Mouse (Mus musculus) midbrain, embryonic 10.5 days (tissue): Measurements from ENCODE around the gene Mettl7a1. TPM values are rescaled to one million over a fixed set of nuclear protein-coding genes. Genes with fewer than 3 reads are reported as not detected.
"Not testable (repeated sequence)": the region's sequence is repeated elsewhere in the genome, so short reads cannot be mapped to it uniquely, and the experiment has no call there.

Experiments used
- DNase-seq: peaks from one replicate; pipeline ENCODE4 v3.0.0-alpha.2; 2017; ENCODE audit warnings: low spot score
- H3K27ac ChIP-seq: fragments of 300-500 bp; sonication (generic); replicated peaks from 2 replicates; pipeline ENCODE4 v1.5.1; 2016; ENCODE audit warnings: mild to moderate bottlenecking
- H3K27me3 ChIP-seq: fragments of 300-500 bp; sonication (generic); 2 replicates; pipeline ENCODE4 v1.6.1; 2016; ENCODE audit warnings: low read depth, mild to moderate bottlenecking; ENCODE audit not compliant: poor library complexity, severe bottlenecking
- H3K36me3 ChIP-seq: fragments of 300-500 bp; sonication (generic); 2 replicates; pipeline ENCODE4 v1.6.1; 2016; ENCODE audit warnings: mild to moderate bottlenecking, moderate library complexity
- H3K4me1 ChIP-seq: fragments of 300-500 bp; sonication (generic); 2 replicates; pipeline ENCODE4 v1.6.1; 2016
- H3K4me3 ChIP-seq: fragments of 300-500 bp; sonication (generic); 2 replicates; pipeline ENCODE4 v1.5.1; 2016; ENCODE audit warnings: mild to moderate bottlenecking, moderate library complexity
- H3K9me3 ChIP-seq: fragments of 300-500 bp; sonication (generic); replicated peaks from 2 replicates; pipeline ENCODE4 v1.6.1; 2016; ENCODE audit warnings: mild to moderate bottlenecking
- WGBS: fragments of 180-500 bp; shearing (Covaris S2); methylation state at CpG from one replicate; pipeline ENCODE4 v1.1.7; 2016; 5-methylcytosine and 5-hydroxymethylcytosine counted together
- polyA plus RNA-seq: library from polyadenylated mRNA; unstranded; fragments of >200 nt; fragmentation: Nextera tagmentation; extraction: Ambion mirVana; gene quantifications from 2 replicates; pipeline ENCODE4 v1.2.1, GENCODE M21; 2016

Gene Mettl7a1
- polyA plus RNA-seq, 1 experiment from 2014 or later, result 5.8 TPM

DNA sequence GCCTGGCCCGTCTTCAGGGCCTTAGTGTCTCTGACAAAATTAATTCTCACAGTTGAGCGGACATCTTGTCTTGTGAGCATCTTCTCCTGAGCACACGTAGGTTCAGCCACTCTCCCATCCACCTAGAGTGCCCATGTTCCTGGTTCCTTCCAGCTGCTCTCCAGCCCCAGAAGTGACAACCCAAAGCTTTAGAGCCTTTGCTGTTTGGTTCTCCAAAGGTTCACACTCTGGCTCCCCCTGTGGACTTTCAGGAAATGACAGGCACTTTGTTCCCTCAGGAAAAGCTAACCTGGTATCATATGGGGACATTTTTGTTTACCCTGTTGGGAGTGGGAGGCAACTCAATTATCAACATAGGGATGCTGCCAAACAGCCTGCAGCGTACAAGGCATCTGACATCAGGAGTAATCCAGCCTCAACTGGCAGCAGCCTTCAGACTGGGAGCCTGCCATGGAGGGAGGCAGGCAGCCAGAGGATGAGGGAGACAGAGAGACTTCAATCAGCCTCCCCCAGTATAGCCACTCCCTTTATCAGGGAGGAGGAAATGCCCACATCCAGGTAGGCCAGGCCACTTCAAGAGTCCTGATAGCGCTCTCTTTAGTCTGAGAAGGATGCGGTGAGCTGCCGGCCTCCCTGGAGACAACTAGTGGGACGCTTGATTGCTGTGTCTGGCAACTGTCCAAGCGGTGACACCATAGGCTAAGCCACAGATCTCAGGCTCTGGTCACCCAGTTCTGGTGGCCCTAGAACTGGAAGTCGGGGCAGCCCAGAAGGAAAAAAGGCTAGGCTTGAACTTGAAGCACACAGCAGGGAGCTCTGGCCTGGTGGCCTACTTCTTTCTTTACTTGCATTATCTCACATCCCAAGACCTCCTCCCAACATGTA, 28.4 kb downstream of the Mettl7a1 start:
- H3K9me3 ChIP-seq, H3K27ac ChIP-seq, H3K4me3 ChIP-seq, DNase-seq, H3K4me1 ChIP-seq, H3K27me3 ChIP-seq, H3K36me3 ChIP-seq: not testable (repeated sequence)
- WGBS, result 54% methylated on average over 2 of the region's 10 CpGs

DNA sequence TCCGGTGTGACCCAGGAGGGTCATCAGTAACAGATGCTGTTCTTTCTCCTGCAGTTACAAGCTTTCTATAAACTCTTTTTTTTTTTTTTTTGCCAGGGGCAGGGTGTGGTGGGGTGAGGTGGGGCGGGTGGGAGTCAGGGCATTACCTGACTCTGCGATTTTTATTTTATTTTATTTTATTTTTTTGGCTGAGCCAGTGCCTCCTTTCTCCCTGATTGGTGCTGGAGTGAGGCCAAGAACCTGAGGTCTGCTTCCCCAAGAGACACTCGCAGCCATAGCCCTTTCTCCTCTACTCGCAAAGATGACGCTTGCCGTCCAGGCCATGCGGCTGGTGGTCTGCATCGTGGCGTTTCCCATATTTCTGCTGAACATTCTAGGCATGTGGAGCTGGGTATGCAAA, 30.7 kb downstream of the Mettl7a1 start, which contains the start of gene Mettl7a3:
Gene Mettl7a3, plus strand, starts transcription at position 301 of the 400 bp plus-strand sequence.
- no peaks in the 10 kb centered on the region for H3K4me1 ChIP-seq
- H3K36me3 ChIP-seq, result no peaks in the 10 kb centered on the region
- WGBS, result 91% methylated on average over 10 of the region's 10 CpGs
- no peak within 1 kb of the TSS for H3K4me3 ChIP-seq
- H3K27me3 ChIP-seq, result no peaks in the 10 kb centered on the region
- H3K9me3 ChIP-seq, result no peaks in the 10 kb centered on the region
- no peak within 1 kb of the TSS for H3K27ac ChIP-seq
- DNase-seq, result no peak

DNA sequence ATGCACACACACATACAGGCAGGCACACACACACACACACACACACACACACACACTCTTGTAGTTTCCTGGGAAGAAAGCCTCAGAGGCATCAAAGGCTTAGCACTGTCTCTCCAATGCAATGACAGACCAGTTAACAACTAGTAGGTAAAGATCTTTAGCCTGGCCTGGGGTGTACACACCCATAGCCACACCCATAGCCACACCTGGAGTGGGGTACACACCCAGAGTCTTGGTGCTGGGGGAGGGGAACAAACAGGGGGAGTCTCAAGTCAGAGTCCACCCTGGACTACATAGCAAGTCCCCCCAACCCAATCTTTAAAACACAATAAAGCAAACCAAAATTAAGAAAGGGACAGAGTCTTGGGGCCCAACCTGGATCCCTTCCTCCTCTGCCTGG, 33.4 kb downstream of the Mettl7a1 start:
- not testable (repeated sequence) for DNase-seq, H3K4me3 ChIP-seq, H3K27me3 ChIP-seq, H3K36me3 ChIP-seq, H3K4me1 ChIP-seq, H3K9me3 ChIP-seq, H3K27ac ChIP-seq

DNA sequence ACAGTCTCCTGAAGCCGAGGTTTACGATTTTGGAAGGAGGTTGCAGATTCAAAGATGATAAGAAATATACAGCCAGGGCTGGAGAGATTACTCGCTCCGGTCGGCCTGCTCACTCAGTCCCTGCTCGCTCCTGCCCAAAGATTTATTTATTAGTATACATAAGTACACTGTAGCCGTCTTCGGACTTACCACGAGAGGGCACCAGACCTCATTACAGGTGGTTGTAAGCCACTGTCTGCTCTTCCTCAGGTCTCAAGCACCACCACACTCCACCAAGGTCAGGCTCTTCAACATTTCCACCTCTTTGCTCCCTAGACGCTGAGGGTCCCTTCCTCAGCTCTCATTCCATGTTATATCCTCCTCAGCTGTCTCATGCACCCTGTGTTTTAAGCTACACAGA, 33.9 kb downstream of the Mettl7a1 start:
- not testable (repeated sequence) for H3K9me3 ChIP-seq, H3K36me3 ChIP-seq, H3K27ac ChIP-seq, H3K4me3 ChIP-seq, H3K27me3 ChIP-seq, H3K4me1 ChIP-seq
- 44% methylated on average over 10 of the region's 10 CpGs for WGBS
- DNase-seq, result peak; percentile 23

DNA sequence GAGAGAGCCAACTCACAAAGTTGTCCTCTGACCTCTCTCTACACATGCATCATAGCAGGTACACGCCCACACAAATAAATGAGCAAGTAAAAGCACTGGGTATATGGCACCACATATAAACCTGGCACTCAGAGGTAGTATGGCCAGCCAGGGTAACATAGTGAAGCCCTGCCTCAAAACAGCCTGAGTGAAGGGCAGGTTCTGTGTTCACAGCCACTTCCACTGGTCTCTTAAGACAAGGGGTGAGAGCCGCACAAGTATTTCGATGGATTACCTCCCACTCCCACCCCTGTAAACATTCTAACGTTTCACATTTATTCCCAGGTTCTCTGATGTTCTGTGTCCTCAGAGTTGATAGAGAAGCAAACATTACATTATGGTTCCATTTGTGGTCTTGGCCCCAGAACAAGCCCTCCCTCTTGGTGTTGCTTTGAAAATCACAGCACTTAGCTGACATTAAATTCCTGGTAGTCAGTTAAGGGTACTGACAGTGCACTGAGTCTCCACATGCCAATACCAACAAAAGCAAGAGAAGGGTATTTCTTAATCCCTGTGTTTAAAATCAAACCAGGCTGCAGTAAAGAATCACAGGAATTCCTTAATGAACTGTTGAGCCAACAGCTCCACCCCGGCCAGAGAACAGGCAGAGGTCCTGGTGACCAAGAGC, 37.5 kb downstream of the Mettl7a1 start:
- H3K27ac ChIP-seq, H3K27me3 ChIP-seq, H3K4me3 ChIP-seq, H3K4me1 ChIP-seq, H3K36me3 ChIP-seq, DNase-seq, H3K9me3 ChIP-seq: not testable (repeated sequence)
- 79% methylated on average over 5 of the region's 5 CpGs for WGBS

DNA sequence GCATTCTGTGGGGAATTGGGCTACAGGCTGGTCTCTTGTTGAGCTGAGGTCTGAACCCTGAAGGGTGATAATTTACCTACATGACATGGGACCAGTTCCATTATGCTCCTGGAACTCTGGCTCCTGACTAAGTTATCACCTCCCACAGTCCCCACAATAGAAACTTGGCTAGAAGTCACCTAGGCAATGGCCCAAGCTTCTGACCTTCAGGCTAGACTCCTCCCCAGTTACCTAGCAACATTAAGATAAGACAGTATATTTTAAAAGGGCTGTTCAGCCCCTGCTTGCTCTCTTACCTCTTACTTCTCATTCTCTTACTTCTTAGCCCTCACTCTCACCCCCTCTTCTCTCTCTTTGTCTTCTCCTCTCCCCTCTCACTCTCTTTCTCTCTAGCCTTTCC, 41.5 kb downstream of the Mettl7a1 start:
- DNase-seq, result no peak
- Histone ChIP-seq H3K36me3 (no peaks in the 10 kb centered on the region), H3K9me3 (peaks cover 10% of the 10 kb centered on the region), H3K27me3 (no peaks in the 10 kb centered on the region), H3K4me1 (peaks cover 16% of the 10 kb centered on the region), H3K4me3 (no peak overlapping the region), H3K27ac (no peak overlapping the region)

DNA sequence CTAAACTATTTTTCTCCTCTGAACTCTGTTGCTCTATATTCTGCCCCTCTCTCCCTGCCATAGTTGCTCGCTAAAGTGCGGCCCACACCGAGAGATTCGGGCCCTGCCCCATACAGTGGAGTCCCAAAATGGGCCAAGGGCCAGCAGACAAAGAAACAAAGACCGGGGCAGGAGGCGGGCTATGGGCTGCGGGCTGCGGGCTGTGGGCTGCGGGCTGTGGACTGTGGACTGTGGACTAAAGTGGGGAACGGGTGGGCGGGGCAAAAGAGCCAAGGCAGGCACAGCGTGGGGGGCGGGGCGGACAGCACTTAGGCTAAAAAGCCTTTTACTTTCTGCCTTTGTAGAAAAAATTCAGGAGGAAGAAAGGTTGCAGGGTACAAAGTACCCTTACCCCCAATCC, 42.8 kb downstream of the Mettl7a1 start:
- WGBS, result 75% methylated on average over 14 of the region's 14 CpGs
- no peak for DNase-seq
- H3K27me3 ChIP-seq, result no peaks in the 10 kb centered on the region
- no peak overlapping the region for H3K4me3 ChIP-seq
- H3K4me1 ChIP-seq, result peaks cover 16% of the 10 kb centered on the region
- H3K27ac ChIP-seq, result peak overlapping the region; percentile 55; the same call in 1 of the 2 replicates
- H3K9me3 ChIP-seq, result peaks cover 10% of the 10 kb centered on the region
- no peaks in the 10 kb centered on the region for H3K36me3 ChIP-seq

DNA sequence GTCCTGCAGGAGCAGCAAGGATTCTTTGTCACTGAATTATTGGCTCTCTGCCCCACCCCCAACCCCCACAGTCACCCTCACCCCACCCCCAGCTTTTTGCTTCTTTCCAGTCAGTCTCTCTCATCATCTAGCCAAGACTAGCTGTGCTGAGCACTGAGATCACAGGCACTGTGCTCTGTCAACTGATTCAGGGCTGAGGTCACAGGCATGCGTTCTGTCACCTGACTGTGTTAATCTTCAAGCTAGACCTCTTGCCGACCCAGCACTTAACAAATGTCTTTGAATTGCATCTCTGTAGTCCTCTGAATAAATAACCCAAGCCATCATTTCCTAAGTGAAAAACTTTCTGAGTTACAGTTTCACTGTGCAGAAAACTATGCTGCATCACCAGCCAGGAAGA, 45.6 kb downstream of the Mettl7a1 start:
- no peaks in the 10 kb centered on the region for H3K36me3 ChIP-seq
- 69% methylated on average over 2 of the region's 2 CpGs for WGBS
- DNase-seq, result no peak

DNA sequence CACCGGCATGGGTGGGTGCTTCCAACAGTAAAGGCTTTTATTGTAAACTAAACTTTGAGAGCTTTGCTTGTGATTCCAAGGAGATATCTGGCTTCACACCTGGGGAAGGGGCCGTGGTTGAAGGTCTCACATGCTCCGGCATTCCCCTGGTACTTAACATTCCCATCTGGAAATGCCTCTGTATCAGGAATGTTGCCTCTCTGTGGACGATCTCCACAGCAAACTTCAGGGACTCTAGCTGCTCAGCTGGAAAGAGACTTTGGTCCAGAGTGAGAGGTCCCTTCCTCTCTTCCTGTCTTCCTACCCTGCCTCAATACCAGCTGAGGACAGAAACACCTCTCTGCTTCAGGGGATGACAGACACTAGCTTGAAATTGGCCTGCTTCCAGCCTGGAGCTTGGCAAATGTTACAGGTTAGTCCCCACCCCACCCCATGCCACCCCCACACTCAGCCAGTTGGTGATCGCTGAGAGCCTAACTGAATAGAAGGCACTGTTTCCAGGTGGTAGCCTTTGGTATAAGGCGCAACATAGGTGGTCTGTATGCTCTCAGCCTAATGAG, 47.6 kb downstream of the Mettl7a1 start:
- WGBS, result 81% methylated on average over 6 of the region's 6 CpGs
- Histone ChIP-seq H3K4me3 (no peak overlapping the region), H3K9me3 (0 out of 2 replicates have a peak, but pooled peaks cover under 1% of the 10 kb centered on the region), H3K27ac (no peak overlapping the region), H3K27me3 (no peaks in the 10 kb centered on the region), H3K4me1 (peaks cover 15% of the 10 kb centered on the region), H3K36me3 (no peaks in the 10 kb centered on the region)
- DNase-seq, result no peak

More for the DNA sequence above, 45.6 kb downstream of the Mettl7a1 start:
- Histone ChIP-seq H3K4me1 (peaks cover 16% of the 10 kb centered on the region), H3K27ac (no peak overlapping the region), H3K4me3 (no peak overlapping the region), H3K9me3 (peaks cover 10% of the 10 kb centered on the region), H3K27me3 (no peaks in the 10 kb centered on the region)

DNA sequence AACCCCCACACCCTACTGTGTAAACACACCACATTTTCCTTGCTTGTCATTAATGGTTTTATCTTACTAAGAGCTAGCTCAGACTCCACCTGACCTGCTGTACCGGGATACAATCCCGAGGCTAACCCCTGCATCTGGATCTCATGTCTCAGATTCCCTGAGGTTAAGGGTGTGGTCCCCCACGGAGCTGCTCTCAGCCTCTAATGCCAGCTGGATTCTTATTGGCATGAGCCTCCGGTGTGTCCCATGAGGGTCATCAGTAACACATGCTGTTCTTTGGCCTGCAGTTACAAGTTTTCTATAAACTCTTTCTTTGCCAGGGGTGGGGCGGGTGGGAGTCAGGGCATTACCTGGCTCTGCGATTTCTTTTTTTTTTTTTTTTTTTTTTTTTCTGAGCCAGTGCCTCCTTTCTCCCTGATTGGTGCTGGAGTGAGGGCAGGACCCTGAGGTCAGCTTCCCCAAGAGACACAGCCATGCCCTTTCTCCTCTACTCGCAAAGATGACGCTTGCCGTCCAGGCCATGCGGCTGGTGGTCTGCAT, 48.8 kb downstream of the Mettl7a1 start, which contains the start of the genes Methig1 and Mettl7a2:
Gene Methig1, plus strand, starts transcription at position 439 of the 540 bp plus-strand sequence.
Gene Mettl7a2, plus strand, starts transcription at position 490 of the 540 bp plus-strand sequence.
- Histone ChIP-seq H3K27ac (no peak within 1 kb of the TSS), H3K4me3 (no peak within 1 kb of the TSS), H3K9me3 (no peaks in the 10 kb centered on the region), H3K27me3 (no peaks in the 10 kb centered on the region), H3K36me3 (no peaks in the 10 kb centered on the region), H3K4me1 (peaks cover 11% of the 10 kb centered on the region)
- DNase-seq, result no peak
- WGBS, result 89% methylated on average over 10 of the region's 10 CpGs

DNA sequence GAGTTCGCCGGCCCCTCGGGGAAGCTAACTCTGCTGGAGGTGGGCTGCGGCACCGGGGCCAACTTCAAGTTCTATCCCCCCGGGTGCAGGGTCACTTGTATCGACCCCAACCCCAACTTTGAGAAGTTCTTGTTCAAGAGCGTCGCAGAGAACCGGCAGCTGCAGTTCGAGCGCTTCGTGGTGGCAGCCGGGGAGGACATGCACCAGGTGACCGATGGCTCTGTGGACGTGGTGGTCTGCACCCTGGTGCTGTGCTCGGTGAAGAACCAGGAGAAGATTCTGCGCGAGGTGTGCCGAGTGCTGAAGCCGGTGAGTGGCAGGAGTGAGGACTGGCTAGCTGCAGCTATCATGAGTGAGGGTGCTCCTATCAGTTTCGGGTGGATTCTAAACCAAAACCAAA, 49.5 kb downstream of the Mettl7a1 start:
- H3K4me1 ChIP-seq, DNase-seq, H3K27ac ChIP-seq, H3K36me3 ChIP-seq, H3K27me3 ChIP-seq, H3K4me3 ChIP-seq, H3K9me3 ChIP-seq: not testable (repeated sequence)
- WGBS, result 93% methylated on average over 22 of the region's 22 CpGs

DNA sequence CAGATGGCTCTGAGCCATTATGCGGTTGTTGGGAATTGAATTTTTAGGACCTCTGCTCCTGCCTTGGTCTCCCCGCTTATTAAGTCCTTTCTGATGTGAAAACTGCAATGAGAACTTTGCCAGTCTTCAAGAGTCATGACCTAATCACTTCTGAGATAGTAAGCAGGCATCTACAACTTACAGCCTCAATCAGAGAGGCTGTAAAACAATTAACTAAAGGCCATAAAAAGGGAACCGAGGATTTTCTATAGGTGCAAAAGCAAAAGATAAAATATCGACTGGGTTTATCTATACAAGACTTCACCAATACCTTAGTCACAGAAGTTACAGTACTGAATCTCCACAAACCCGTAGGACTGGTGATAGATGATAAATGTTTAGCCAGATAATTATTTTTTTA, 51.9 kb downstream of the Mettl7a1 start:
- Histone ChIP-seq H3K4me3 (no peak overlapping the region), H3K27me3 (no peaks in the 10 kb centered on the region), H3K27ac (no peak overlapping the region), H3K9me3 (no peaks in the 10 kb centered on the region), H3K36me3 (no peaks in the 10 kb centered on the region), H3K4me1 (no peaks in the 10 kb centered on the region)
- WGBS, result 90% methylated on average over 5 of the region's 5 CpGs
- DNase-seq, result no peak
